Mouse (Mus musculus) urinary bladder, postnatal 4 days (tissue): Measurements from ENCODE around the gene Gm4214.
"Not testable (repeated sequence)": the region's sequence is repeated elsewhere in the genome, so short reads cannot be mapped to it uniquely, and the experiment has no call there.

Experiments used
- DNase-seq, 2 experiments: peaks; one replicate each; pipeline ENCODE4 v3.0.0; 2021 to 2022; ENCODE audit warnings: low spot score in 2 of 2

The Gm4214 gene

DNA sequence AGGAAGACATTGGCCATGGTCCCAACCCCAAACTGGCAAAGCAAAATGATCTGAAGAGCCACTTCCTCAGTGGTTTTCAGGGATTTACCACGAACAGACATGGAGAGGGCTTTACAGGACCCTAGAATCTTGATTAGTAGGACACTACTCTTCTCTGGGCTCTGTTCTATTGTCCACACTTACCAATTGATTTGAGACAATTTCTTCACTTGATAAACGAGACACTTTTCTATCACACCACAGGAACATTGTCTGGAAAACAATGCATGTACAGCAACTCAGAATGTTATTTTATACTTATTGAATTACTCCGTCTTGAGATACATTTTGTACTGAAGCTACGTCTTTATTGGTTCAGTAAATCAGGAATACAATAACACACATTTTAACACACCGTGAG is at the start of gene Gm4214:
Gm4214 (minus strand) TSS at position 101 of the 400 bp plus-strand sequence.
- not testable (repeated sequence) for DNase-seq

DNA sequence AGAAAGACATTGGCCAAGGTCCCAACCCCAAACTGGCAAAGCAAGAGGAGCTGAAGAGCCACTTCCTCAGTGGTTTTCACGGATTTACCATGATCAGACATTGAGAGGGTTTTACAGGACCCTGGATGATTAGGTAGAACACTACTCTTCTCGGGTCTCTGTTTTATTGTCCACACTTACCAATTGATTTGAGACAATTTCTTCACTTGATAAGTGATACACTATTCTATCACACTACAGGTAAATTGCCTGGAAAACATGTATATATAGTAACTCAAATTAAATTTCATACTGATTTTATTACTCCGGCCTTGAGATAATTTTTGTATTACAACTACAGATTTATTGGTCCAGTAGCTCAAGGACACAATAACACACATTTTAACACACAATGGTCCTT is 35.4 kb upstream of the Gm4214 start, which contains the start of gene Gm4216:
Gm4216 (minus strand) TSS at position 101 of the 400 bp plus-strand sequence.
- DNase-seq, result not testable (repeated sequence)
